Comparison of ENCODE assay signal across 8 mouse cellular contexts in the genomic region with DNA sequence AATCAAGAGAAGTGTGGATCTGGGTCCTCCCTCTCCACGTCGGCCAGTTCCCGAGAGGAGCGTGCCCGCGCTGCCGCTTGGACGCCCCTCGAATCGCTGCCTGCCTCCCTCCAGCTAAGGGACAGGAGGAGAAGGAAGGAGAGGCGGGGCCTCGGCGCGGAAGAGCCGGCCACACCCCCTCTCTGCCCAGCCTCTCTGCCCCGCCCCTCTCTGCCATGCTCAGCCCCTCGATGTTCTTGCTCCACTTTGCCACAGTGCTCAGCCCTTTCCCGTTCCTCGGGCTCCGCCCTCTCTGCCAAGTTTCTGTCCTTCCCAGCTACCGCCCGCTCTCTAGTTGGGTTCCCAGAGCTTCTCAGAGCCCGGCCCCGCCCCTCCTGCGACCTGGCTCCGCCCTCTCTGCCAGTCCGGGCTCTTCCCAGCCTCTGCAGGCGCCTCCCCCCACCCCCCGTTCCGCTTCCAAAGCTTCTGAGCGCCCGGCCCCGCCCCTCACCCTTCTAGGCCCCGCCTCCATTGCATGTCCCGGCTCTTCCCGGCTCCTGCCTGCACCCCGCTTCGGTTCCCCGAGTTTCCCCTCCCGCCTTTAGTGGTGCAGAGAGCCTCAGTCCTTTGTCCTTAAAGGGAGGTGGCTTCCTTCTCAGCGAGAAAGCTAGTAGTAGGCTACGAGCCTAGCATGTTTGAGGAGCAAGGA. TPM values are rescaled to one million over a fixed set of nuclear protein-coding genes. Genes with fewer than 3 reads are reported as not detected.
DNase-seq lines count a peak whose midpoint lies in the region; ATAC-seq and TF ChIP-seq lines count a peak whose summit lies in the region.

A gene (minus strand): TSS at position 133 of the 688 bp plus-strand sequence.
A gene (plus strand): TSS at position 594 of the 688 bp plus-strand sequence.

- peak; percentile 99 for ATAC-seq in embryonic facial prominence, embryonic 15.5 days (ENCODE audit: insufficient number of reproducible peaks, low FRiP score, low TSS enrichment, low read depth)
- ATAC-seq in kidney, embryonic 14.5 days (ENCODE audit: low FRiP score, low TSS enrichment): peak; percentile 99
- ATAC-seq in limb, embryonic 15.5 days (ENCODE audit: insufficient number of reproducible peaks, low FRiP score, low TSS enrichment, low read depth): peak; percentile 99

- H3K27ac ChIP-seq in bone marrow, adult 2 months (ENCODE audit: control insufficient read depth, insufficient read depth, low read depth, low read length, poor library complexity): peak within 1 kb of the TSS; percentile 38
- peak within 1 kb of the TSS; percentile 84 for H3K27ac ChIP-seq in embryonic facial prominence, embryonic 15.5 days (replicated peaks)
- H3K27ac ChIP-seq in kidney, embryonic 14.5 days (ENCODE audit: low read depth, low read length): peak within 1 kb of the TSS; percentile 84
- H3K27ac ChIP-seq in limb, embryonic 15.5 days: peak within 1 kb of the TSS; percentile 91

- H3K9ac ChIP-seq in embryonic facial prominence, embryonic 15.5 days: peak within 1 kb of the TSS; percentile 66
- H3K9ac ChIP-seq in kidney, embryonic 14.5 days (ENCODE audit: low read depth, low read length): peak within 1 kb of the TSS; percentile 77
- H3K9ac ChIP-seq in limb, embryonic 15.5 days: peak within 1 kb of the TSS; percentile 82

- H3K4me2 ChIP-seq in embryonic facial prominence, embryonic 15.5 days (replicated peaks): peak within 1 kb of the TSS; percentile 74
- peak within 1 kb of the TSS; percentile 60 for H3K4me2 ChIP-seq in kidney, embryonic 14.5 days (replicated peaks; ENCODE audit: low read depth, low read length)
- peak within 1 kb of the TSS; percentile 85 for H3K4me2 ChIP-seq in limb, embryonic 15.5 days

- WGBS in bone marrow, adult 2 months: under 1% methylated on average over 39 of the region's 42 CpGs
- WGBS in embryonic facial prominence, embryonic 15.5 days: under 1% methylated on average over 39 of the region's 42 CpGs
- WGBS in kidney, embryonic 14.5 days: under 1% methylated on average over 32 of the region's 42 CpGs
- WGBS in limb, embryonic 15.5 days: under 1% methylated on average over 42 of the region's 42 CpGs

- H3K4me1 ChIP-seq in bone marrow, adult 2 months (ENCODE audit: control insufficient read depth, insufficient read depth, low read length): no peaks in the 10 kb centered on the region
- H3K4me1 ChIP-seq in embryonic facial prominence, embryonic 15.5 days: peaks cover 15% of the 10 kb centered on the region
- H3K4me1 ChIP-seq in kidney, embryonic 14.5 days (ENCODE audit: control insufficient read depth, insufficient read depth, low read length): peaks cover 13% of the 10 kb centered on the region
- peaks cover 15% of the 10 kb centered on the region for H3K4me1 ChIP-seq in limb, embryonic 15.5 days

- no peak for TF ChIP-seq CTCF in bone marrow, adult 2 months (IDR thresholded peaks at IDR 0.05; ENCODE audit: control insufficient read depth, insufficient read depth, low read length)

- no peaks in the 10 kb centered on the region for H3K27me3 ChIP-seq in embryonic facial prominence, embryonic 15.5 days
- no peaks in the 10 kb centered on the region for H3K27me3 ChIP-seq in kidney, embryonic 14.5 days (ENCODE audit: control insufficient read depth, insufficient read depth, low read length)
- no peaks in the 10 kb centered on the region for H3K27me3 ChIP-seq in limb, embryonic 15.5 days

- peak; percentile 78; the same call in 1 of the 2 replicates for TF ChIP-seq POLR2A in bone marrow, adult 2 months (IDR thresholded peaks at IDR 0.05; ENCODE audit: borderline replicate concordance, control insufficient read depth, low read depth, low read length)

- peak; percentile 99 for DNase-seq in 416B (ENCODE audit: low read depth)
- DNase-seq in heart, adult 9 months (ENCODE audit: low spot score in 2 of 2): peak; percentile 96
- DNase-seq in monocyte, adult 2 months (ENCODE audit: low read depth in 1 of 2, low spot score in 2 of 2): peak; percentile 83 to 86
- DNase-seq in spleen, postnatal 36 days (ENCODE audit: low spot score in 2 of 2): peak; percentile 82 to 87

- H3K9me3 ChIP-seq in embryonic facial prominence, embryonic 15.5 days (replicated peaks): no peaks in the 10 kb centered on the region
- no peaks in the 10 kb centered on the region for H3K9me3 ChIP-seq in kidney, embryonic 14.5 days (ENCODE audit: control insufficient read depth, low read length)
- no peaks in the 10 kb centered on the region for H3K9me3 ChIP-seq in limb, embryonic 15.5 days

- peak within 1 kb of the TSS; percentile 90 for H3K4me3 ChIP-seq in bone marrow, adult 2 months (replicated peaks; ENCODE audit: control insufficient read depth, low read depth, low read length)
- H3K4me3 ChIP-seq in embryonic facial prominence, embryonic 15.5 days (replicated peaks): peak within 1 kb of the TSS; percentile 70
- peak within 1 kb of the TSS; percentile 68 for H3K4me3 ChIP-seq in kidney, embryonic 14.5 days (ENCODE audit: low read length)
- H3K4me3 ChIP-seq in limb, embryonic 15.5 days: peak within 1 kb of the TSS; percentile 80

- H3K36me3 ChIP-seq in embryonic facial prominence, embryonic 15.5 days: peaks cover 2% of the 10 kb centered on the region; the same call in 1 of the 2 replicates
- H3K36me3 ChIP-seq in kidney, embryonic 14.5 days (ENCODE audit: control insufficient read depth, insufficient read depth, low read length): peaks cover 6% of the 10 kb centered on the region; the same call in 1 of the 2 replicates
- peaks cover 5% of the 10 kb centered on the region; the same call in 1 of the 2 replicates for H3K36me3 ChIP-seq in limb, embryonic 15.5 days

RNA-seq across cellular contexts. Expression of the first gene that starts in this region (rescaled TPM):
- polyA plus RNA-seq in bone marrow, adult 2 months (2011; ENCODE audit: insufficient read depth, insufficient read length, low replicate concordance, missing spikeins): 8.1 and 11.5 TPM in 2 replicates
- 53.2 and 56.7 TPM in 2 replicates for polyA plus RNA-seq in embryonic facial prominence, embryonic 15.5 days (2015; fragmentation: Nextera tagmentation; extraction: Ambion mirVana)
- 89.4 and 94.3 TPM in 2 replicates for polyA plus RNA-seq in kidney, embryonic 14.5 days (2014; fragmentation: Nextera tagmentation; extraction: Ambion mirVana)
- 55.2 and 58.0 TPM in 2 replicates for polyA plus RNA-seq in limb, embryonic 15.5 days (2015; fragmentation: Nextera tagmentation; extraction: Ambion mirVana)

RNA-seq across cellular contexts. Expression of the second gene that starts in this region (rescaled TPM):
- not detected in 2 replicates for polyA plus RNA-seq in bone marrow, adult 2 months (2011; ENCODE audit: insufficient read depth, insufficient read length, low replicate concordance, missing spikeins)
- 0.59 TPM in 1 of 2 replicates, not detected in the other for polyA plus RNA-seq in embryonic facial prominence, embryonic 15.5 days (2015; fragmentation: Nextera tagmentation; extraction: Ambion mirVana)
- 1.2 and 1.9 TPM in 2 replicates for polyA plus RNA-seq in kidney, embryonic 14.5 days (2014; fragmentation: Nextera tagmentation; extraction: Ambion mirVana)
- 0.15 and 0.53 TPM in 2 replicates for polyA plus RNA-seq in limb, embryonic 15.5 days (2015; fragmentation: Nextera tagmentation; extraction: Ambion mirVana)

Comparison
In these comparisons a context has a peak if more than half of its experiments do, and no peak if none do; other contexts are left out.
1. Peak in every context shown above with its lines: DNase-seq, ATAC-seq, H3K4me3 ChIP-seq and H3K27ac ChIP-seq.
2. H3K27ac ChIP-seq: peak in every context shown above with its lines; median percentile 91 in limb, embryonic 15.5 days; 84 in embryonic facial prominence, embryonic 15.5 days; 84 in kidney, embryonic 14.5 days; 38 in bone marrow, adult 2 months.